Mouse (Mus musculus): Measurements from ENCODE around the gene Mysm1. TPM values are rescaled to one million over a fixed set of nuclear protein-coding genes. Genes with fewer than 3 reads are reported as not detected.
A peak's percentile ranks its signal among the peaks of the same experiment; 100 is the strongest.

Gene Mysm1
- polyA plus RNA-seq, 1 experiment from 2014 or later, result 24.2 TPM

- no peak overlapping the region for H3K4me2 ChIP-seq
- ATAC-seq (ENCODE audit: low FRiP score), result peak; percentile 76
Observed at GRCm38 (mm10) chr4:95008175-95009057, 29.5 kb upstream of the Mysm1 start.

DNA sequence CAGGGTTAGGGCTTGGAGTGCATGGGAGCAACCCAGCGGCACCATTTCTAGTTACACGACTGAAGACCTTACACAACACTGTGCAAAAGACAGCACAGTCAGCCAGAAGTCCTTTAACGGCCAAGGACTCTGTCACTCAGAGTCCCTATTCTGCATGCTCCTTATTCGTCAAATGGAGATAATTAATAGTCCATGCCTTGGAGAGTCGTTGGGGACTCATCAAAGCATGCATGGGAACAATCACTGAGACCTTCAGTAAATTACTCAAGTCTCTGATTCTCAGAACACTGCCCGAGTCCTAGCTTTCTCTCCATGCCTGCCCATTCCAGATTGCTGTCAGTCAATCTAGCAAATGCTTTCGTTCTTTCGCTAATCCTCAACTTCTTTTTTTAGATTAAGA lies 28.9 kb upstream of the Mysm1 start:
- WGBS, result 72% methylated on average over 8 of the region's 8 CpGs

More at GRCm38 (mm10) chr4:95008175-95009057, 29.5 kb upstream of the Mysm1 start:
- Histone ChIP-seq H3K36me3 (ENCODE audit: control insufficient read depth, insufficient read depth, low read length) (no peaks in the 10 kb centered on the region), H3K4me3 (ENCODE audit: low read depth, low read length) (no peak overlapping the region), H3K27me3 (ENCODE audit: control insufficient read depth, insufficient read depth, low read length) (no peaks in the 10 kb centered on the region), H3K9me3 (ENCODE audit: control insufficient read depth, low read length) (no peaks in the 10 kb centered on the region), H3K9ac (ENCODE audit: low read length) (no peak overlapping the region), H3K27ac (ENCODE audit: low read depth, low read length) (no peak overlapping the region), H3K4me1 (ENCODE audit: control insufficient read depth, insufficient read depth, low read length) (no peaks in the 10 kb centered on the region)
- WGBS, result 47% methylated on average over 13 of the region's 13 CpGs
- DNase-seq (ENCODE audit: low spot score, missing footprints), result peak; percentile 97

GRCm38 (mm10) chr4:95005251-95005830 lies 26.4 kb upstream of the Mysm1 start:
- DNase-seq (ENCODE audit: low spot score, missing footprints), result no peak
- Histone ChIP-seq H3K36me3 (ENCODE audit: control insufficient read depth, insufficient read depth, low read length) (no peaks in the 10 kb centered on the region), H3K4me3 (ENCODE audit: low read depth, low read length) (no peak overlapping the region), H3K27me3 (ENCODE audit: control insufficient read depth, insufficient read depth, low read length) (no peaks in the 10 kb centered on the region), H3K27ac (ENCODE audit: low read depth, low read length) (no peak overlapping the region), H3K9me3 (ENCODE audit: control insufficient read depth, low read length) (no peaks in the 10 kb centered on the region), H3K9ac (ENCODE audit: low read length) (no peak overlapping the region), H3K4me2 (no peak overlapping the region), H3K4me1 (ENCODE audit: control insufficient read depth, insufficient read depth, low read length) (no peaks in the 10 kb centered on the region)
- WGBS, result 77% methylated on average over 6 of the region's 6 CpGs
- ATAC-seq (ENCODE audit: low FRiP score), result no peak

More for the DNA sequence above, 28.9 kb upstream of the Mysm1 start:
- no peaks in the 10 kb centered on the region for H3K4me1 ChIP-seq (ENCODE audit: control insufficient read depth, insufficient read depth, low read length)
- H3K4me2 ChIP-seq, result no peak overlapping the region
- no peak overlapping the region for H3K27ac ChIP-seq (ENCODE audit: low read depth, low read length)
- H3K9ac ChIP-seq (ENCODE audit: low read length), result no peak overlapping the region
- DNase-seq (ENCODE audit: low spot score, missing footprints), result no peak
- H3K4me3 ChIP-seq (ENCODE audit: low read depth, low read length), result no peak overlapping the region
- no peaks in the 10 kb centered on the region for H3K9me3 ChIP-seq (ENCODE audit: control insufficient read depth, low read length)
- peak; percentile 17; the same call in 1 of the 2 replicates for ATAC-seq (ENCODE audit: low FRiP score)
- H3K27me3 ChIP-seq (ENCODE audit: control insufficient read depth, insufficient read depth, low read length), result no peaks in the 10 kb centered on the region
- H3K36me3 ChIP-seq (ENCODE audit: control insufficient read depth, insufficient read depth, low read length), result no peaks in the 10 kb centered on the region

- Histone ChIP-seq H3K9ac (ENCODE audit: low read length) (no peak overlapping the region), H3K4me1 (ENCODE audit: control insufficient read depth, insufficient read depth, low read length) (no peaks in the 10 kb centered on the region), H3K27me3 (ENCODE audit: control insufficient read depth, insufficient read depth, low read length) (no peaks in the 10 kb centered on the region), H3K27ac (ENCODE audit: low read depth, low read length) (no peak overlapping the region), H3K4me2 (no peak overlapping the region), H3K36me3 (ENCODE audit: control insufficient read depth, insufficient read depth, low read length) (no peaks in the 10 kb centered on the region), H3K9me3 (ENCODE audit: control insufficient read depth, low read length) (no peaks in the 10 kb centered on the region), H3K4me3 (ENCODE audit: low read depth, low read length) (no peak overlapping the region)
- WGBS, result 70% methylated on average over 6 of the region's 6 CpGs
- ATAC-seq (ENCODE audit: low FRiP score), result no peak
- no peak for DNase-seq (ENCODE audit: low spot score, missing footprints)
Observed at GRCm38 (mm10) chr4:95001043-95001775, 22.3 kb upstream of the Mysm1 start.

GRCm38 (mm10) chr4:95000147-95000546 lies 21.2 kb upstream of the Mysm1 start:
- Histone ChIP-seq H3K4me3 (ENCODE audit: low read depth, low read length) (no peak overlapping the region), H3K4me1 (ENCODE audit: control insufficient read depth, insufficient read depth, low read length) (no peaks in the 10 kb centered on the region)
- WGBS, result 82% methylated on average over 1 of the region's 1 CpGs

DNA sequence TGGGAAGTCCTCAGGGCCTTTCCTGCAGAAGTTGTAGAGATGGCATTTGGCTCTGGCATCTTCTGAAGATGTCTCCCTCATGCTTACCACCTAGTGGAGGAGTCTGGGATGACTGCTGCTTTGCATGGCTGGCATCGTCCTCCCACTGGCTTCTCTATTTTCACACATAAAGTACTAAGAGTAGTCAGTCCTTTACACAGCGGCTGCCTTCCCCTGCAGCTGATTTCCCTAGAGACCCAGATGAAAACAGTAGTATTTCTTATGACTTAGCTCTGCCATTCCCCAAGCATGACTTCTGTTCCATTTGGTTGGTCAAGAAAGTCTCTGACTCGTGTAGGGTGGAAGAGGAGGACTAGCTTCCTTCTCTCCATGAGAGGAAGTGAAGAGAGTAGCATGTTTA lies 20.3 kb upstream of the Mysm1 start:
- ATAC-seq (ENCODE audit: low FRiP score) (no peak), DNase-seq (ENCODE audit: low spot score, missing footprints) (no peak)
- H3K36me3 ChIP-seq (ENCODE audit: control insufficient read depth, insufficient read depth, low read length), result no peaks in the 10 kb centered on the region
- no peak overlapping the region for H3K27ac ChIP-seq (ENCODE audit: low read depth, low read length)
- H3K4me3 ChIP-seq (ENCODE audit: low read depth, low read length), result no peak overlapping the region
- WGBS, result 65% methylated on average over 3 of the region's 3 CpGs
- H3K9me3 ChIP-seq (ENCODE audit: control insufficient read depth, low read length), result no peaks in the 10 kb centered on the region
- no peaks in the 10 kb centered on the region for H3K27me3 ChIP-seq (ENCODE audit: control insufficient read depth, insufficient read depth, low read length)
- H3K4me1 ChIP-seq (ENCODE audit: control insufficient read depth, insufficient read depth, low read length), result no peaks in the 10 kb centered on the region
- H3K4me2 ChIP-seq, result no peak overlapping the region
- no peak overlapping the region for H3K9ac ChIP-seq (ENCODE audit: low read length)

More at GRCm38 (mm10) chr4:95000147-95000546, 21.2 kb upstream of the Mysm1 start:
- Histone ChIP-seq H3K27ac (ENCODE audit: low read depth, low read length) (no peak overlapping the region), H3K9me3 (ENCODE audit: control insufficient read depth, low read length) (no peaks in the 10 kb centered on the region), H3K36me3 (ENCODE audit: control insufficient read depth, insufficient read depth, low read length) (no peaks in the 10 kb centered on the region), H3K27me3 (ENCODE audit: control insufficient read depth, insufficient read depth, low read length) (no peaks in the 10 kb centered on the region), H3K4me2 (no peak overlapping the region), H3K9ac (ENCODE audit: low read length) (no peak overlapping the region)
- no peak for DNase-seq (ENCODE audit: low spot score, missing footprints)
- no peak for ATAC-seq (ENCODE audit: low FRiP score)

DNA sequence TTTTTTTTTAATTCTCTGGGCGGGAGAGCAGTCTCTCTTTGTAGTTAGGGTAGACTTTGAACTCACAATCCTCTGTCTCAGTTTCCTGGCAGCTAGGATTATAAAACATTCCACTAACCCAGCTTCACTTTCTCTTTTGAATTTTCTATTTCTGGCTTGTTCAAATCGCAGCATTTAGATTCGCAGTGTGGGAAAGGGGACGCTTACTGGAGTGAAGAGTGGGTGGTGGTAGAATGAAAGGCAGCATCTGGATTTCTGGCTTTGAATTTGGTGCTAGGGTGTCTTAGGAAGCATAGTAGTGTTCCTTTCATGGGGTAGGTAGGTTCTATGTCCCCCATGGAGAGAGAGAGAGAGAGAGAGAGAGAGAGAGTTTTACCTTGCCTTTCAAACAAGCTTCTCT lies 17.0 kb upstream of the Mysm1 start:
- no peak for DNase-seq (ENCODE audit: low spot score, missing footprints)
- no peaks in the 10 kb centered on the region for H3K4me1 ChIP-seq (ENCODE audit: control insufficient read depth, insufficient read depth, low read length)
- no peaks in the 10 kb centered on the region for H3K27me3 ChIP-seq (ENCODE audit: control insufficient read depth, insufficient read depth, low read length)
- no peak overlapping the region for H3K27ac ChIP-seq (ENCODE audit: low read depth, low read length)
- no peak for ATAC-seq (ENCODE audit: low FRiP score)
- no peaks in the 10 kb centered on the region for H3K36me3 ChIP-seq (ENCODE audit: control insufficient read depth, insufficient read depth, low read length)
- no peak overlapping the region for H3K9ac ChIP-seq (ENCODE audit: low read length)
- no peaks in the 10 kb centered on the region for H3K9me3 ChIP-seq (ENCODE audit: control insufficient read depth, low read length)
- 85% methylated on average over 4 of the region's 4 CpGs for WGBS
- H3K4me3 ChIP-seq (ENCODE audit: low read depth, low read length), result no peak overlapping the region
- H3K4me2 ChIP-seq, result no peak overlapping the region

DNA sequence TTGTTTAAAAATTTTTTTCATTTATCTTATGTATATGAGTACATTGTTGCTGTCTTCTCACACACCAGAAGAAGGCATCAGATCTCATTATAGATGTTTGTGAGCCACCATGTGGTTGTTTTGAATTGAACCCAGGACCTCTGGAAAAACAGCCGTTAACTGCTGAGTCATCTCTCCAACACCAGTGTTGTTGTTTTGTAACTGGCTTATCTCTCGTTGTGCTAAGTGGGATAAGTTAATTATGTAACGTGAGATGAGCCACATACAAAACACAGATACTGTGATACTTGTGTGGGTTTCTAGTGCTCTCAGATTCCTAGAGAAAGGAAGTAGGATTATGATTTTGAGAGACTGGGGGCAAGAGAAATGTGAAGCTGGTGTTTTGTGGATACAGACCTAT lies 11.3 kb upstream of the Mysm1 start:
- Histone ChIP-seq H3K4me1 (ENCODE audit: control insufficient read depth, insufficient read depth, low read length) (no peaks in the 10 kb centered on the region), H3K4me3 (ENCODE audit: low read depth, low read length) (no peak overlapping the region), H3K4me2 (no peak overlapping the region), H3K36me3 (ENCODE audit: control insufficient read depth, insufficient read depth, low read length) (no peaks in the 10 kb centered on the region), H3K27me3 (ENCODE audit: control insufficient read depth, insufficient read depth, low read length) (no peaks in the 10 kb centered on the region), H3K9me3 (ENCODE audit: control insufficient read depth, low read length) (no peaks in the 10 kb centered on the region), H3K9ac (ENCODE audit: low read length) (no peak overlapping the region), H3K27ac (ENCODE audit: low read depth, low read length) (no peak overlapping the region)
- DNase-seq (ENCODE audit: low spot score, missing footprints) (no peak), ATAC-seq (ENCODE audit: low FRiP score) (no peak)
- WGBS, result 73% methylated on average over 3 of the region's 3 CpGs

- WGBS, result 22% methylated on average over 4 of the region's 4 CpGs
- ATAC-seq (ENCODE audit: low FRiP score), result no peak
- DNase-seq (ENCODE audit: low spot score, missing footprints), result no peak
Observed at GRCm38 (mm10) chr4:94987725-94988124, 8.8 kb upstream of the Mysm1 start.

More at GRCm38 (mm10) chr4:94987725-94988124, 8.8 kb upstream of the Mysm1 start:
- H3K4me1 ChIP-seq (ENCODE audit: control insufficient read depth, insufficient read depth, low read length), result no peaks in the 10 kb centered on the region
- H3K9me3 ChIP-seq (ENCODE audit: control insufficient read depth, low read length), result no peaks in the 10 kb centered on the region
- H3K4me3 ChIP-seq (ENCODE audit: low read depth, low read length), result no peak overlapping the region
- no peaks in the 10 kb centered on the region for H3K36me3 ChIP-seq (ENCODE audit: control insufficient read depth, insufficient read depth, low read length)
- no peaks in the 10 kb centered on the region for H3K27me3 ChIP-seq (ENCODE audit: control insufficient read depth, insufficient read depth, low read length)
- no peak overlapping the region for H3K9ac ChIP-seq (ENCODE audit: low read length)
- H3K27ac ChIP-seq (ENCODE audit: low read depth, low read length), result no peak overlapping the region
- H3K4me2 ChIP-seq, result no peak overlapping the region
